Mouse (Mus musculus) spleen, postnatal 10 days (tissue): ENCODE measurements at regions not wholly inside any gene's neighbourhood (a gene's known extent, or its start where the extent isn't known, plus 50 kb on each side); places are given as distances from the start of the nearest gene placed in this dataset.

Experiments
- DNase-seq, 2 experiments: peaks; one replicate each; pipeline ENCODE4 v3.0.0; 2021 to 2022; ENCODE audit warnings: low spot score in 2 of 2

- no peak for DNase-seq
Measured at GRCm38 (mm10) chr15:31087607-31088006, 136.5 kb upstream of the Dap start.

GRCm38 (mm10) chr15:31091916-31092570, 132.1 kb upstream of the Dap start:
- no peak for DNase-seq

GRCm38 (mm10) chr15:31096206-31096605, 127.9 kb upstream of the Dap start:
- no peak for DNase-seq

- DNase-seq: no peak
Measured at GRCm38 (mm10) chr15:31097301-31097700, 126.8 kb upstream of the Dap start.

GRCm38 (mm10) chr15:31104743-31105142, 119.4 kb upstream of the Dap start:
- DNase-seq: no peak

- DNase-seq: no peak
Measured at GRCm38 (mm10) chr15:31106907-31107306, 117.2 kb upstream of the Dap start.

GRCm38 (mm10) chr15:31113216-31113615, 110.9 kb upstream of the Dap start:
- DNase-seq: no peak

GRCm38 (mm10) chr15:31117338-31117737, 106.8 kb upstream of the Dap start:
- DNase-seq: no peak

- DNase-seq: no peak
Measured at GRCm38 (mm10) chr15:31120147-31120546, 104.0 kb upstream of the Dap start.

- DNase-seq: no peak
Measured at GRCm38 (mm10) chr15:31125784-31126183, 98.3 kb upstream of the Dap start.

- DNase-seq: no peak
Measured at GRCm38 (mm10) chr15:31126999-31127398, 97.1 kb upstream of the Dap start.

- no peak for DNase-seq
Measured at GRCm38 (mm10) chr15:31134891-31135290, 89.2 kb upstream of the Dap start.

- no peak for DNase-seq
Measured at GRCm38 (mm10) chr15:31138637-31139036, 85.5 kb upstream of the Dap start.

GRCm38 (mm10) chr15:31141750-31142149, 82.4 kb upstream of the Dap start:
- no peak for DNase-seq

GRCm38 (mm10) chr15:31148251-31149145, 75.6 kb upstream of the Dap start:
- DNase-seq: no peak

- no peak for DNase-seq
Measured at GRCm38 (mm10) chr15:31149855-31150254, 74.3 kb upstream of the Dap start.

- peak in 1 of 2 experiments; percentile 18 for DNase-seq
Measured at GRCm38 (mm10) chr15:31150546-31151471, 73.3 kb upstream of the Dap start.

- no peak for DNase-seq
Measured at GRCm38 (mm10) chr15:31155141-31155540, 69.0 kb upstream of the Dap start.

GRCm38 (mm10) chr15:31166543-31167105, 57.5 kb upstream of the Dap start:
- DNase-seq: no peak

- DNase-seq: no peak
Measured at GRCm38 (mm10) chr15:31167506-31167905, 56.6 kb upstream of the Dap start.

GRCm38 (mm10) chr15:31168191-31168590, 55.9 kb upstream of the Dap start:
- no peak for DNase-seq
